10 mouse cellular contexts compared by ENCODE assay signal in genomic region chr3:126630111-126630869, GRCm38 (mm10). TPM values are rescaled to one million over a fixed set of nuclear protein-coding genes. Genes with fewer than 3 reads are reported as not detected.
A peak's percentile ranks its signal among the peaks of the same experiment; 100 is the strongest.
DNase-seq lines count a peak whose midpoint lies in the region; ATAC-seq and TF ChIP-seq lines count a peak whose summit lies in the region.
"Had no signal": no experiment of that assay in that cellular context is flagged by ENCODE, and none has a peak within 500 bp of the region (broad histone marks: within the 10 kb centered on the region; RNA-seq: fewer than 3 reads in every experiment).

No protein-coding gene starts in this region.

- H3K4me3 ChIP-seq in thymus, adult 2 months (ENCODE audit: control insufficient read depth, insufficient read depth, low read length) = no peak overlapping the region
- H3K4me3 ChIP-seq in hindbrain, embryonic 16.5 days (ENCODE audit: low read length) = no peak overlapping the region
- no peak overlapping the region for H3K4me3 ChIP-seq in hindbrain, postnatal 0 days (ENCODE audit: low read length)
- H3K4me3 ChIP-seq: liver, embryonic 13.5 days had no signal

- WGBS in thymus, adult 2 months = 67% methylated on average over 19 of the region's 19 CpGs
- WGBS in hindbrain, embryonic 16.5 days = 73% methylated on average over 19 of the region's 19 CpGs
- WGBS in hindbrain, postnatal 0 days = 69% methylated on average over 19 of the region's 19 CpGs

- H3K4me1 ChIP-seq in thymus, adult 2 months (replicated peaks; ENCODE audit: control insufficient read depth, insufficient read depth, low read length) = peaks cover 12% of the 10 kb centered on the region
- peaks cover 2% of the 10 kb centered on the region for H3K4me1 ChIP-seq in hindbrain, embryonic 16.5 days (ENCODE audit: control insufficient read depth, insufficient read depth, low read depth, low read length)
- H3K4me1 ChIP-seq in hindbrain, postnatal 0 days (ENCODE audit: insufficient read depth, low read length) = peaks cover 7% of the 10 kb centered on the region; the same call in 1 of the 2 replicates

- H3K27ac ChIP-seq in thymus, adult 2 months (ENCODE audit: control insufficient read depth, insufficient read depth, low read length) = no peak overlapping the region
- no peak overlapping the region for H3K27ac ChIP-seq in hindbrain, embryonic 16.5 days (ENCODE audit: low read depth, low read length)
- no peak overlapping the region for H3K27ac ChIP-seq in hindbrain, postnatal 0 days
- H3K27ac ChIP-seq: liver, embryonic 13.5 days had no signal

- no peak overlapping the region for H3K4me2 ChIP-seq in hindbrain, embryonic 16.5 days (ENCODE audit: low read length)
- no peak overlapping the region for H3K4me2 ChIP-seq in hindbrain, postnatal 0 days (ENCODE audit: low read depth, low read length)
- H3K4me2 ChIP-seq: liver, embryonic 13.5 days had no signal

- H3K27me3 ChIP-seq in thymus, adult 2 months (ENCODE audit: control insufficient read depth, insufficient read depth, low read length) = no peaks in the 10 kb centered on the region
- no peaks in the 10 kb centered on the region for H3K27me3 ChIP-seq in splenic B cell, adult 2 months (ENCODE audit: control insufficient read depth, insufficient read depth, low read length, poor library complexity, severe bottlenecking)
- no peaks in the 10 kb centered on the region for H3K27me3 ChIP-seq in hindbrain, embryonic 16.5 days (replicated peaks; ENCODE audit: control insufficient read depth, insufficient read depth, low read length)
- no peaks in the 10 kb centered on the region for H3K27me3 ChIP-seq in hindbrain, postnatal 0 days (ENCODE audit: insufficient read depth, low read length)
- H3K27me3 ChIP-seq: liver, embryonic 13.5 days had no signal

- ATAC-seq in hindbrain, embryonic 16.5 days = no peak
- no peak for ATAC-seq in hindbrain, postnatal 0 days

- DNase-seq in thymus, postnatal 0 days (ENCODE audit: low spot score) = peak; percentile 37
- no peak for DNase-seq in thymus, adult 2 months
- DNase-seq in heart, adult 18-20 months = peak; percentile 78 to 79
- peak; percentile 55 for DNase-seq in heart, postnatal 4 days
- peak; percentile 37 for DNase-seq in splenic B cell, adult 2 months (ENCODE audit: low read depth, low spot score)
- no peak for DNase-seq in hindbrain, postnatal 0 days (ENCODE audit: low spot score)
- DNase-seq in right cerebral cortex, adult 2 months (ENCODE audit: low spot score in 2 of 2) = no peak
- DNase-seq: kidney, adult 9 months; liver, embryonic 13.5 days had no signal

- no peaks in the 10 kb centered on the region for H3K36me3 ChIP-seq in thymus, adult 2 months (ENCODE audit: control insufficient read depth, insufficient read depth, low read length)
- no peaks in the 10 kb centered on the region for H3K36me3 ChIP-seq in splenic B cell, adult 2 months (ENCODE audit: control insufficient read depth, insufficient read depth, low read length, poor library complexity, severe bottlenecking)
- H3K36me3 ChIP-seq in hindbrain, embryonic 16.5 days (ENCODE audit: control insufficient read depth, insufficient read depth, low read length) = no peaks in the 10 kb centered on the region
- H3K36me3 ChIP-seq in hindbrain, postnatal 0 days (ENCODE audit: insufficient read depth, low read length) = no peaks in the 10 kb centered on the region
- H3K36me3 ChIP-seq: liver, embryonic 13.5 days had no signal

- no peaks in the 10 kb centered on the region for H3K9me3 ChIP-seq in hindbrain, embryonic 16.5 days (ENCODE audit: control insufficient read depth, low read length)
- H3K9me3 ChIP-seq in hindbrain, postnatal 0 days (ENCODE audit: low read length) = no peaks in the 10 kb centered on the region
- H3K9me3 ChIP-seq: liver, embryonic 13.5 days had no signal

- H3K9ac ChIP-seq in hindbrain, embryonic 16.5 days (ENCODE audit: low read depth, low read length) = no peak overlapping the region
- H3K9ac ChIP-seq in hindbrain, postnatal 0 days (replicated peaks; ENCODE audit: low read length) = no peak overlapping the region
- H3K9ac ChIP-seq: liver, embryonic 13.5 days had no signal

- TF ChIP-seq CTCF in thymus, adult 2 months (IDR thresholded peaks at IDR 0.05; ENCODE audit: borderline replicate concordance, control insufficient read depth, extremely low read depth, insufficient read depth, low read length, poor library complexity) = no peak
- TF ChIP-seq CTCF in hindbrain, postnatal 0 days (IDR thresholded peaks at IDR 0.05; ENCODE audit: low read depth) = no peak

- no peak for TF ChIP-seq POLR2A in thymus, adult 2 months (IDR thresholded peaks at IDR 0.05; ENCODE audit: control insufficient read depth, extremely low read depth, insufficient read depth, low read length, poor library complexity)

RNA-seq across cellular contexts. Expression of gene Camk2d, which starts 34.2 kb away (rescaled TPM):
- 30.5 and 39.5 TPM in 2 replicates for polyA plus RNA-seq in thymus, postnatal 0 days (2015; fragmentation: Nextera tagmentation; extraction: Ambion mirVana)
- polyA plus RNA-seq in thymus, adult 2 months (2012; rRNA removed) = 40.1 and 41.5 TPM in 2 replicates
- total RNA-seq in heart, adult 18-20 months (2021) = 100 to 1,000 TPM; 132 to 135 TPM
- total RNA-seq in heart, postnatal 4 days (2021) = 100 to 1,000 TPM; 208 to 210 TPM
- polyA plus RNA-seq in hindbrain, embryonic 16.5 days (2015; fragmentation: Nextera tagmentation; extraction: Ambion mirVana) = 81.6 and 88.9 TPM in 2 replicates
- total RNA-seq in hindbrain, postnatal 0 days (2014; rRNA removed) = 137 and 178 TPM in 2 replicates
- polyA plus RNA-seq in hindbrain, postnatal 0 days (2015; fragmentation: Nextera tagmentation; extraction: Ambion mirVana) = 95.3 and 97.8 TPM in 2 replicates

Comparison
In these comparisons a context has a peak if more than half of its experiments do, and no peak if none do; other contexts are left out.
1. DNase-seq: peak in thymus, postnatal 0 days (single experiment), heart, adult 18-20 months (2 of 2), heart, postnatal 4 days (single experiment) and splenic B cell, adult 2 months (single experiment); none in thymus, adult 2 months (single experiment), hindbrain, postnatal 0 days (single experiment) and right cerebral cortex, adult 2 months (0 of 2).